Comparison of ENCODE assay signal across 15 mouse cellular contexts in genomic region chr16:66748533-66748932, GRCm38 (mm10).
DNase-seq lines count a peak whose midpoint lies in the region; ATAC-seq lines count a peak whose summit lies in the region.
"Had no signal": no experiment of that assay in that cellular context is flagged by ENCODE, and none has a peak within 500 bp of the region (broad histone marks: within the 10 kb centered on the region; RNA-seq: fewer than 3 reads in every experiment).

No protein-coding gene starts in this region.

- ATAC-seq in erythroid progenitor cell, adult 5-6 weeks (replicated peaks; ENCODE audit: low FRiP score, poor library complexity, severe bottlenecking), result no peak
- ATAC-seq: CD4-positive, CD25-positive, alpha-beta regulatory T cell, adult 4 months; forebrain, embryonic 16.5 days had no signal

- DNase-seq in layer of hippocampus, adult 9-11 months, result peak; percentile 30
- DNase-seq in layer of hippocampus, postnatal 10 days (ENCODE audit: low spot score in 2 of 2), result no peak
- DNase-seq in right cerebral cortex, adult 2 months (ENCODE audit: low spot score in 2 of 2), result peak; percentile 43 to 58
- DNase-seq in right cerebral cortex, postnatal 14 days, result no peak
- DNase-seq in left cerebral cortex, adult 9 months (ENCODE audit: low spot score in 2 of 2), result peak; percentile 42 to 48
- DNase-seq in telencephalon, adult 2 months (ENCODE audit: low read depth, low spot score), result peak; percentile 62
- DNase-seq: adrenal gland, adult 8-10 months; cerebellum, adult 11-12 months; cerebellum, adult 9-10 months; cerebellum, postnatal 25 days; gastrocnemius, adult 2 months; gastrocnemius, postnatal 25 days had no signal

Comparison
In these comparisons a context has a peak if more than half of its experiments do, and no peak if none do; other contexts are left out.
1. DNase-seq: peak in layer of hippocampus, adult 9-11 months (single experiment), right cerebral cortex, adult 2 months (2 of 2), left cerebral cortex, adult 9 months (2 of 2) and telencephalon, adult 2 months (single experiment); none in layer of hippocampus, postnatal 10 days (0 of 2) and right cerebral cortex, postnatal 14 days (single experiment).